Mouse (Mus musculus) adrenal gland, adult (tissue): ENCODE measurements at regions not wholly inside any gene's neighbourhood (a gene's known extent, or its start where the extent isn't known, plus 50 kb on each side); places are given as distances from the start of the nearest gene placed in this dataset.
A peak's percentile ranks its signal among the peaks of the same experiment; 100 is the strongest.

ENCODE experiments used
- DNase-seq, 2 experiments: peaks; one replicate each; pipeline ENCODE4 v3.0.0; 2022 to 2023; ENCODE audit warnings: low spot score in 1 of 2; ENCODE audit not compliant: inconsistent age in 2 of 2

DNA sequence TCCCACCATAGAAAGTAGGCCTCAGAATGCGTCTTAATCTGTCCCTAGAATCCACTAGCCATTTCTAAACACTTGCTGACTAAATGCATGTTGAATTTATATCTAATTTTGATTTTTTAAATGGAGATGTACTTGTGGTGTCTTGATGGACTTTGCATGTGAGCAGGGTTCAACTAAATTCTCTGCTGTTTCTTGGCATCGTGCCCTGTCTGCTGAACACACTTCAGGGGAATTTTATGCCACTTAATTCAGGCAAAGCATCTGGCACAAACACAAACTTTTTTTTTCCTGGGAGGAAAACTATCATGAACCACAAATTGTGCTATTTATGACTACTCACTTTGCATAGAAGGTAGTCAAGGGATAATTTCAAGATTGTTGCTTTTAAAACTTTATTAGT lies 87.7 kb downstream of the Stc2 start:
- no peak for DNase-seq

DNA sequence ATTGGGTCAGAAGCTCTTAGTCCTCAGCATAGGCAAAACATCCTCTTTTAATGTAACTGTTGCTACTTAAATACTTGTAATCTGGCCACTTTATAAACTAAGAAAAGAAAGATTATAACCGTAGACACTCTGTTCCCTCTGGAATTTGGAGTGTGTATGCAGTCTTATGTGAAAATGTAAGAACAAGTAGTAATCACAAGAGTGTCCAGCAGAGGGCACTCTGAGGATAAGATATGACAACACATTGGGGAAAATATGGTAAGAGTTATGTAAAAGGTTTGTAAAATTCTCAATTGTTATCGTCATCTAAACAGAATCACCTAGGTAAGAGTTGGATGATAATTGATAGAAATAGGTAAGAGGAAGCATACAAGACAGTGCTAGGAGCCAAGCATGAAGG lies 66.2 kb upstream of the Gm17332 start:
- peak; percentile 37 to 92 for DNase-seq
